Comparison of ENCODE assay signal across 8 mouse cellular contexts in genomic region chr7:81933601-81934266, GRCm38 (mm10). TPM values are rescaled to one million over a fixed set of nuclear protein-coding genes. Genes with fewer than 3 reads are reported as not detected.
DNase-seq lines count a peak whose midpoint lies in the region; ATAC-seq lines count a peak whose summit lies in the region.
"Had no signal": no experiment of that assay in that cellular context is flagged by ENCODE, and none has a peak within 500 bp of the region (broad histone marks: within the 10 kb centered on the region; RNA-seq: fewer than 3 reads in every experiment).

No protein-coding gene starts in this region.

- H3K4me1 ChIP-seq in intestine, embryonic 15.5 days (replicated peaks), result no peaks in the 10 kb centered on the region
- peaks cover 36% of the 10 kb centered on the region for H3K4me1 ChIP-seq in midbrain, embryonic 10.5 days

- no peaks in the 10 kb centered on the region for H3K9me3 ChIP-seq in intestine, embryonic 15.5 days
- H3K9me3 ChIP-seq in midbrain, embryonic 10.5 days (replicated peaks), result no peaks in the 10 kb centered on the region

- H3K27ac ChIP-seq in intestine, embryonic 15.5 days, result peak overlapping the region; percentile 86
- H3K27ac ChIP-seq in midbrain, embryonic 10.5 days (replicated peaks), result peak overlapping the region; percentile 98
- H3K27ac ChIP-seq: macrophage had no signal

- peak overlapping the region; percentile 86 for H3K4me2 ChIP-seq in intestine, embryonic 15.5 days (replicated peaks)

- H3K27me3 ChIP-seq in intestine, embryonic 15.5 days (replicated peaks), result peaks cover 24% of the 10 kb centered on the region
- H3K27me3 ChIP-seq in midbrain, embryonic 10.5 days (ENCODE audit: low read depth, poor library complexity, severe bottlenecking), result peaks cover 24% of the 10 kb centered on the region

- H3K4me3 ChIP-seq in intestine, embryonic 15.5 days (replicated peaks), result peak overlapping the region; percentile 71
- peak overlapping the region; percentile 89 for H3K4me3 ChIP-seq in midbrain, embryonic 10.5 days

- ATAC-seq in intestine, embryonic 15.5 days, result peak; percentile 86

- under 1% methylated on average over 101 of the region's 103 CpGs for WGBS in intestine, embryonic 15.5 days
- WGBS in midbrain, embryonic 10.5 days, result under 1% methylated on average over 95 of the region's 103 CpGs

- intact Hi-C loops in left cerebral cortex, postnatal 36 days (cut with DNase I), result loop anchor here (5.0 kb wide), 2 partner anchors 61 to 106 kb away; partner anchors contain the start of gene Btbd1

- H3K36me3 ChIP-seq in intestine, embryonic 15.5 days, result no peaks in the 10 kb centered on the region
- no peaks in the 10 kb centered on the region for H3K36me3 ChIP-seq in midbrain, embryonic 10.5 days

- DNase-seq in adrenal gland, postnatal 14 days, result peak; percentile 86
- peak; percentile 66 for DNase-seq in embryo, embryonic 10.5 days (ENCODE audit: low spot score)
- DNase-seq in gastrocnemius, postnatal 4 days (ENCODE audit: low spot score in 2 of 2), result peak; percentile 65 to 77
- DNase-seq in left cerebral cortex, postnatal 36 days (ENCODE audit: low spot score in 2 of 2), result peak; percentile 67 to 83
- peak; percentile 78 for DNase-seq in midbrain, embryonic 10.5 days (ENCODE audit: low spot score)
- peak; percentile 72 for DNase-seq in right cerebral cortex, postnatal 4 days

- H3K9ac ChIP-seq in intestine, embryonic 15.5 days, result peak overlapping the region; percentile 74

RNA-seq across cellular contexts. Expression of gene Hdgfl3, which starts 0.5 kb away (rescaled TPM):
- total RNA-seq in adrenal gland, postnatal 14 days (2021), result 13.6 and 15.8 TPM in 2 replicates
- total RNA-seq in gastrocnemius, postnatal 4 days (2021), result 10 to 100 TPM; 11.8 to 12.3 TPM
- polyA plus RNA-seq in intestine, embryonic 15.5 days (2015; fragmentation: Nextera tagmentation; extraction: Ambion mirVana), result 10.1 and 10.9 TPM in 2 replicates
- 10 to 100 TPM; 76.0 to 76.9 TPM for total RNA-seq in left cerebral cortex, postnatal 36 days (2021)
- polyA plus RNA-seq in midbrain, embryonic 10.5 days (2016; fragmentation: Nextera tagmentation; extraction: Ambion mirVana), result 22.8 and 26.2 TPM in 2 replicates

RNA-seq across cellular contexts. Expression of gene Bnc1, which starts 58.4 kb away (rescaled TPM):
- total RNA-seq in adrenal gland, postnatal 14 days (2021), result 0.93 and 0.98 TPM in 2 replicates
- under 1 TPM in 1 of 2 experiments, not detected in 1; 0.08 TPM for total RNA-seq in gastrocnemius, postnatal 4 days (2021)
- 2.8 and 3.7 TPM in 2 replicates for polyA plus RNA-seq in intestine, embryonic 15.5 days (2015; fragmentation: Nextera tagmentation; extraction: Ambion mirVana)
- not detected for total RNA-seq in left cerebral cortex, postnatal 36 days (2021)
- 0.31 and 0.57 TPM in 2 replicates for polyA plus RNA-seq in midbrain, embryonic 10.5 days (2016; fragmentation: Nextera tagmentation; extraction: Ambion mirVana)
- polyA plus RNA-seq: macrophage had no signal

Comparison
In these comparisons a context has a peak if more than half of its experiments do, and no peak if none do; other contexts are left out.
1. Peak in every context shown above with its lines: DNase-seq, ATAC-seq, H3K4me3 ChIP-seq and H3K27ac ChIP-seq.